Mouse (Mus musculus) central nervous system, embryonic 14 days (tissue): ENCODE results near the gene Dnmt3l. TPM values are rescaled to one million over a fixed set of nuclear protein-coding genes. Genes with fewer than 3 reads are reported as not detected.

Experiments
- polyA plus RNA-seq: library from polyadenylated mRNA; depleted of rRNA; stranded (reverse); fragments of >200 nt; gene quantifications from 2 replicates; pipeline ENCODE4 v1.2.3, GENCODE M21; 2012; rRNA removed

Dnmt3l gene
- 0.10 TPM in 1 of 2 replicates, not detected in the other for polyA plus RNA-seq

DNA sequence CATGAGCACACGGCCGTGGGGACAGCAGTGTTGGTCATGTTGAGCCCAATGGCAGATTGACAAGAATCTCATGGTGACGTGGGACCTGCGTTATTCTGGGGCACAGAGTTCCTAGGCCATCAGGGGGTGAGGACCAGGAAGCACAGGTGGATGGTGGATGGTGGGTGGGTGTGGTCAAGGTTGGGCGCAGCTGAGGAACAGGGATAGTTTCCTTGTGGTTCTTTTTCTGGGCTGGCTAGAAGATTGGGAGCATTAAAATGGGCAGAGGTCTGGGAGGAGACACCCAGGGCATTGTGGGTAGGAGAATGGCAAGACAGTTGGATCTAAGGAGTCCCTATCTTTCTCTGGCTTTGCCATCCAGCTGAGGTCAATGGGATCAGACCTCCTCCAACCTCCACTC lies at the start of gene Dnmt3l:
TSS of gene Dnmt3l (plus strand) at position 301 of the 400 bp plus-strand sequence.

DNA sequence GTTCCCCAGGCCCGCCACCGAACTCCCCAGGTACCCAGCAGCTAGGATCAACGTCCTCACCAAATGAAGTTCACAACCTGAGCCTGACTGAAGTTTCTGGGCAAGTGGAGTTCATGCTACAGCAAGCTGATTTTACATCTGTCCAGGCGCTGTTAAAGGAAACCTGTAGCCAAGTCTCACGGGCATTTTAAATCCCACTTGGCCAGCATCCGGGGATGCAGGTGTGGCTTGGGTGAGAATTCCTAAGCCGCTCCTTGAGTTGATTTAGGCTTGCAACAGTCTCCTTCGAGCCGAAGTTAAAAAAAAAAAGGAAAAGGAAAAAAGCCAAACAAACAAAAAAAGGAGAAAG lies 31.8 kb upstream of the Dnmt3l start, which contains the start of gene Pfkl:
TSS of gene Pfkl (minus strand) at position 139 of the 349 bp plus-strand sequence.

DNA sequence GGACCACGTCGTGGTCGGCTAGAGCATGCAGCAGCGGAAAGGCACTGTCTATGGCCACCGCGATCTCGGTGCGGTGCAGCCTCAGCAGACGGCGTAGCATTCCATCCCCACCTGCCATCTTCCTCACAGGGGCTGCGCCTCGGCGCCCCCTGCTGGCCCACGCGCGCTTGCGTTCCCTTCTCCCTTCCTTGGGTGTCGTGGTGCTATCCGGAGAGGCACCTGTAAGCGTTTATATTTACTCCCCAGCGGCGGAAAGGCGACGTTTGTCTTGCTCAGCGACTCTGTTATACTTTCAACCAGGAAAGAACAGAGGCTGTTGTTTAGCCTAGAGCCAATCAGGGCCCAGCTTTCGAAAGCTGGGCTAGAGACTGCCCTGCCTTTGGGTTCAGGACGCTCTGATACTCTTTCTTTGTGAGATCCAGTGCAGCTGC lies 1.7 kb downstream of the Dnmt3l start, which contains the start of gene Aire:
TSS of gene Aire (minus strand) at position 205 of the 431 bp plus-strand sequence.

DNA sequence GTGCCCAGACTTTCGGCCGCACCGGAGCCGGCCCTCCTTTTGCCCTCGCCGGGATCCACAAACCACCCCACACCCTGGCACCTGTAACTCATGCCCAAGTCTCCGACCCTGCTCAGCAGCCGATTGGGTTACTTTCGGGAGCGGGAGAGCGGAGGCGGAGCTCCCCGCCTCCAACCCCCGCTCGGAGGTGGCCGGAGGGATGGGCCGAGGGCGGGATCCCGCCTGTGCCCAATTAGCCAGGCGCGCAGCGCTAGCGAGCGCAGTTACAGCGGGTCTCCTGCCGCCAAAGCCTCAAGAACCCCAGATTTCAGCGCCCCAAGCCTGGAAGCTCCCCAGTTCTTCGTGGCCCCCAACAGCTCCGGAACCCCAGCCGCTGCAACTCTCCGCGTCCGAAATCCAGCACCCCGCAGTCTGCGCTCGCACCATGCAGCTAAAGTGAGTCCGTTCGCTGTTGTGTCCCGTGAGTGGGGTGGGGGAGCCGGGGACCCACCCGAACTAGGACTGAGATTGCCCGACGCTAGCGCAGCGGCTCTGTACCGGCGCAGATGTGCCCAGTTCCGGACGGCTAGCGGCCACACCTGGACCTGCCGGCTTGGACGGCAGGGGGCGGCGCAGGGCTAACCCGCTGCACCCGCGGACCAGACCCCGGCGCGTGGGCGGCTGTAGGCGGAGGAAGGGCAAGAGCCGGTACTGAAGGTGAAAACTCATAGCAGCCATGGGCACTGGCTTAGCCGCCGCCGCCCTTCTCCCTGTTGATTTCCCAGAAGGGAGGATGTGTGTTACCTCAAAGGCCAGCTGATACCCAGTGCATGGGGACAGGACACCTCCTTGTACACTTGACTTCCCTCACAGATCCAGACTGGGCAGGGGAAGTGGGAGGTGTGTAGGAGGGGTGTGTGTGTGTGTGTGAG lies 27.6 kb downstream of the Dnmt3l start, which contains the start of gene Icosl:
TSS of gene Icosl (plus strand) at position 202 of the 911 bp plus-strand sequence.

Other genes starting within 250 kb of the Dnmt3l start
- not detected in 2 replicates for gene Gm9639, start 246.9 kb upstream of the Dnmt3l start, polyA plus RNA-seq
- not detected in 2 replicates for gene Gm19668, start 242.8 kb upstream of the Dnmt3l start, polyA plus RNA-seq
- gene Gm9507, start 230.1 kb upstream of the Dnmt3l start, polyA plus RNA-seq: not detected in 2 replicates
- gene Gm2696, start 227.3 kb upstream of the Dnmt3l start, polyA plus RNA-seq: not detected in 2 replicates
- not detected in 2 replicates for gene Krtap10-4, start 214.9 kb upstream of the Dnmt3l start, polyA plus RNA-seq
- not detected in 2 replicates for gene Krtap10-10, start 206.0 kb upstream of the Dnmt3l start, polyA plus RNA-seq
- not detected in 2 replicates for gene Gm36176, start 195.1 kb upstream of the Dnmt3l start, polyA plus RNA-seq
- not detected in 2 replicates for gene Gm10318, start 189.1 kb upstream of the Dnmt3l start, polyA plus RNA-seq
- not detected in 2 replicates for gene Gm3285, start 180.0 kb upstream of the Dnmt3l start, polyA plus RNA-seq
- 7.8 and 8.8 TPM in 2 replicates for gene Lrrc3, start 139.4 kb upstream of the Dnmt3l start, polyA plus RNA-seq
- 5.5 and 5.7 TPM in 2 replicates for gene Trpm2, start 71.4 kb upstream of the Dnmt3l start, polyA plus RNA-seq
- gene 1810043G02Rik, start 63.4 kb upstream of the Dnmt3l start, polyA plus RNA-seq: 56.4 and 61.4 TPM in 2 replicates
- 127 and 130 TPM in 2 replicates for gene Pfkl, start 31.9 kb upstream of the Dnmt3l start, polyA plus RNA-seq
- 0.57 and 0.96 TPM in 2 replicates for gene Aire, start 1.7 kb downstream of the Dnmt3l start, polyA plus RNA-seq
- gene Icosl, start 27.4 kb downstream of the Dnmt3l start, polyA plus RNA-seq: 1.2 and 2.1 TPM in 2 replicates
- 69.8 and 72.3 TPM in 2 replicates for gene D10Jhu81e, start 127.8 kb downstream of the Dnmt3l start, polyA plus RNA-seq
- gene Pwp2, start 143.2 kb downstream of the Dnmt3l start, polyA plus RNA-seq: 16.0 and 17.4 TPM in 2 replicates
- gene Trappc10, start 202.7 kb downstream of the Dnmt3l start, polyA plus RNA-seq: 46.6 and 51.6 TPM in 2 replicates